Mouse (Mus musculus): Measurements from ENCODE around the gene Trmt1. TPM values are rescaled to one million over a fixed set of nuclear protein-coding genes. Genes with fewer than 3 reads are reported as not detected.

Trmt1 gene
- total and polyA plus RNA-seq, 2 experiments = 20.7 to 58.6 TPM

DNA sequence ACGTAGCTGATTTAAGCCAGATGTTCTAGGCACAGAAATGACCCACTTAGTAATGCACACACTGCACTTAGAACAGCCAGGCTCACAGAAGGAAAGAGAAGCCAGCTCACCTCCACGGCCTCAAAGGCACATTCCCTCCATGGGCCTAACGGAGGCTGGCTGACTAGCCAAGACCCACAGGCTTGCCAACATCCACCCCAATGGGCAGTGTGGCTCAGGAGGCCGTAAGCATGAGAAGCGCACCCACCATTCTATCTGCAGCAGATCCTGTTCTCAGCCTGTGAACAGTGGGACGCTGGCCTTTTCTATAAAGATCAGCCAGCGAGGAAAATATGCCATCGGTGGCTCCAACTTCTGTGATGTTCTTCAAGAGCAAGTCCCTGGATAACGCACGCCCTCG, 30.7 kb downstream of the Trmt1 start:
- Histone ChIP-seq H3K79me2 (ENCODE audit: control insufficient read depth, insufficient read depth, low read length) (no peaks in the 10 kb centered on the region), H3K27me3 (ENCODE audit: control insufficient read depth, insufficient read depth, low read length) (no peaks in the 10 kb centered on the region), H3K9ac (ENCODE audit: low read depth, low read length) (peak overlapping the region; percentile 17; the same call in 1 of the 2 replicates), H3K4me3 (ENCODE audit: insufficient read depth, low read depth, low read length) (no peak overlapping the region), H3K4me1 (ENCODE audit: control insufficient read depth, insufficient read depth, low read length) (peaks cover 15% of the 10 kb centered on the region), H3K27ac (replicated peaks; ENCODE audit: insufficient read depth, low read depth, low read length) (no peak overlapping the region), H3K36me3 (ENCODE audit: control insufficient read depth, insufficient read depth, low read length) (peaks cover 6% of the 10 kb centered on the region; the same call in 1 of the 2 replicates)
- no peak for DNase-seq (ENCODE audit: extremely low read depth, low read depth, low spot score)
- TF ChIP-seq CTCF (IDR thresholded peaks at IDR 0.05; ENCODE audit: low read depth, low read length) = no peak
- no peak for TF ChIP-seq POLR2A (IDR thresholded peaks at IDR 0.05; ENCODE audit: extremely low read depth, insufficient read depth, low read length)
- WGBS = 93% methylated on average over 11 of the region's 11 CpGs

DNA sequence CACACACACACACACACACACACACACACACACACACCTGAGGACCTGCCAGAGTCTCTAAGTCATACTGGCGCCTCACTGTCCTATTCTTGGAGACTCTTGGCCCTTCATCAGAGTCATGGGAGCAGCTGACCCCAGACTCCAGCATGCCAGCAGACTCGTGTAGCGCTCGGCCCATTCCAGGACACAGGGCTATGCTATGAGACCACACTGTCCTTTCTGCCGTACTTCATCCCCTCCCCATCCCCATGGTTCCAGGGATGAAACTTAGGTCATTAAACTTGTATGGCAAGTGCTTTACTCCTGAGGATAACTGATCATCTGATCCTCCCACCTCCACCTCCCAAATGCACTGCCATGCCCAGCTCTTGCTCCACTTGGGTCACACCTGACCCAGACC, 32.4 kb downstream of the Trmt1 start:
- 89% methylated on average over 5 of the region's 5 CpGs for WGBS
- H3K4me1 ChIP-seq (ENCODE audit: control insufficient read depth, insufficient read depth, low read length) = peaks cover 15% of the 10 kb centered on the region
- H3K9ac ChIP-seq (ENCODE audit: low read depth, low read length) = no peak overlapping the region
- DNase-seq (ENCODE audit: extremely low read depth, low read depth, low spot score) = no peak
- TF ChIP-seq POLR2A (IDR thresholded peaks at IDR 0.05; ENCODE audit: extremely low read depth, insufficient read depth, low read length) (no peak), CTCF (IDR thresholded peaks at IDR 0.05; ENCODE audit: low read depth, low read length) (no peak)
- peaks cover 7% of the 10 kb centered on the region; the same call in 1 of the 2 replicates for H3K36me3 ChIP-seq (ENCODE audit: control insufficient read depth, insufficient read depth, low read length)
- H3K4me3 ChIP-seq (ENCODE audit: insufficient read depth, low read depth, low read length) = no peak overlapping the region
- H3K79me2 ChIP-seq (ENCODE audit: control insufficient read depth, insufficient read depth, low read length) = no peaks in the 10 kb centered on the region
- H3K27me3 ChIP-seq (ENCODE audit: control insufficient read depth, insufficient read depth, low read length) = no peaks in the 10 kb centered on the region
- H3K27ac ChIP-seq (replicated peaks; ENCODE audit: insufficient read depth, low read depth, low read length) = no peak overlapping the region

DNA sequence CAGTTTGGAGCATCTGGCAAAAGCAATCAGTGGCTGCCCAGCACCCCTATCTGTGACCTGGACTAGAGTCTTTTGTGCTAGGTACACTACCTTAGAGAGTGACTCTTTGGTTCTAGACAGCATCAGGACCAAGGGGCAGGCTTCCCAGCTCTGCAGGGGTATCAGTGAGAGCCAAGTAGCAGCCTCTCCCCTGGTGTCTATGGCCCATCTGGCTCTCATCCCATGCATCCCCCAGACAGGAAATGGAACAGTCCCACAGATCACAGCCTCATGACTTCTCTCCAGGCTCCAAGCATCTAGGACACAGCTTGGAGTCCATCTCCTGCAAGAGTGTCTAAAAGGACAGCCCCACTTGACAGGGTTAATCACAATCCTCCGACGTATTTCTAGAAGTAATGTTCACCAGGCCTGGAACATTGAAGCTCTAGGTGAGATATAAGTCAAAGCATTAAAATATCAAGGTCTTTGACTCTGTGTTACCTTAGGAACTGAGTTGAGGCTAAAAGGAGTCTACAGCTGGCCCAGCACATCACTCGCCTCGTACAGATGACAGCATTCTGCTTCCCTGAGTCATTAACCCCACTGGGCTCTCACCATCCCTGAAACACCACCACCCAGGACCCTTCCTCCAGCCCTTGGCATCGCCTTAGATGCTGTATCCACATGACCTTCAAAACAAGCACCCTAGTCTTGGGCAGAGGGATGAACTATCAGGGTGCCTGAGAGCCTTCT, 33.0 kb downstream of the Trmt1 start:
- Histone ChIP-seq H3K4me1 (ENCODE audit: control insufficient read depth, insufficient read depth, low read length) (peaks cover 19% of the 10 kb centered on the region), H3K27me3 (ENCODE audit: control insufficient read depth, insufficient read depth, low read length) (no peaks in the 10 kb centered on the region), H3K27ac (replicated peaks; ENCODE audit: insufficient read depth, low read depth, low read length) (no peak overlapping the region), H3K9ac (ENCODE audit: low read depth, low read length) (no peak overlapping the region), H3K79me2 (ENCODE audit: control insufficient read depth, insufficient read depth, low read length) (no peaks in the 10 kb centered on the region), H3K36me3 (ENCODE audit: control insufficient read depth, insufficient read depth, low read length) (peaks cover 7% of the 10 kb centered on the region; the same call in 1 of the 2 replicates), H3K4me3 (ENCODE audit: insufficient read depth, low read depth, low read length) (no peak overlapping the region)
- DNase-seq (ENCODE audit: extremely low read depth, low read depth, low spot score) = no peak
- 89% methylated on average over 5 of the region's 5 CpGs for WGBS
- TF ChIP-seq CTCF (IDR thresholded peaks at IDR 0.05; ENCODE audit: low read depth, low read length) (no peak), POLR2A (IDR thresholded peaks at IDR 0.05; ENCODE audit: extremely low read depth, insufficient read depth, low read length) (no peak)

DNA sequence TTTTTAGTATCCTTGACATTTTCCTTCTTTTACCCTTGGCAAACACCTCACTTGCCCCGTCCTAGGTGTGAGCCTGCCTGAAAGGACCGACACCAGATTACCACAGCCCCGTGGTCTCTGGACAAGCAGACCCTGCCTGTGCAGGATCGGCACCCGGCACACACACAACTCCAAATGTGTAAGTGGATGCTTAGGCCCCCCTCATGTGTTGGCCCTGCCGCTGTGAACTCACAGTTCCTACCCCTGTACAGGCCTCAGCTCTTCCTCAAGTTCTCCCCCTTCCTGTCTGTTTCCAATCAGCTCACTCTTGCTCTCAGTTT, 36.4 kb downstream of the Trmt1 start:
- peak overlapping the region; percentile 91 for H3K27ac ChIP-seq (replicated peaks; ENCODE audit: insufficient read depth, low read depth, low read length)
- no peak overlapping the region for H3K9ac ChIP-seq (ENCODE audit: low read depth, low read length)
- H3K79me2 ChIP-seq (ENCODE audit: control insufficient read depth, insufficient read depth, low read length) = no peaks in the 10 kb centered on the region
- H3K4me1 ChIP-seq (ENCODE audit: control insufficient read depth, insufficient read depth, low read length) = peaks cover 38% of the 10 kb centered on the region
- DNase-seq (ENCODE audit: extremely low read depth, low read depth, low spot score) = no peak
- peaks cover 7% of the 10 kb centered on the region; the same call in 1 of the 2 replicates for H3K36me3 ChIP-seq (ENCODE audit: control insufficient read depth, insufficient read depth, low read length)
- no peaks in the 10 kb centered on the region for H3K27me3 ChIP-seq (ENCODE audit: control insufficient read depth, insufficient read depth, low read length)
- no peak overlapping the region for H3K4me3 ChIP-seq (ENCODE audit: insufficient read depth, low read depth, low read length)
- no peak for TF ChIP-seq POLR2A (IDR thresholded peaks at IDR 0.05; ENCODE audit: extremely low read depth, insufficient read depth, low read length)
- TF ChIP-seq CTCF (IDR thresholded peaks at IDR 0.05; ENCODE audit: low read depth, low read length) = no peak
- 79% methylated on average over 6 of the region's 6 CpGs for WGBS

DNA sequence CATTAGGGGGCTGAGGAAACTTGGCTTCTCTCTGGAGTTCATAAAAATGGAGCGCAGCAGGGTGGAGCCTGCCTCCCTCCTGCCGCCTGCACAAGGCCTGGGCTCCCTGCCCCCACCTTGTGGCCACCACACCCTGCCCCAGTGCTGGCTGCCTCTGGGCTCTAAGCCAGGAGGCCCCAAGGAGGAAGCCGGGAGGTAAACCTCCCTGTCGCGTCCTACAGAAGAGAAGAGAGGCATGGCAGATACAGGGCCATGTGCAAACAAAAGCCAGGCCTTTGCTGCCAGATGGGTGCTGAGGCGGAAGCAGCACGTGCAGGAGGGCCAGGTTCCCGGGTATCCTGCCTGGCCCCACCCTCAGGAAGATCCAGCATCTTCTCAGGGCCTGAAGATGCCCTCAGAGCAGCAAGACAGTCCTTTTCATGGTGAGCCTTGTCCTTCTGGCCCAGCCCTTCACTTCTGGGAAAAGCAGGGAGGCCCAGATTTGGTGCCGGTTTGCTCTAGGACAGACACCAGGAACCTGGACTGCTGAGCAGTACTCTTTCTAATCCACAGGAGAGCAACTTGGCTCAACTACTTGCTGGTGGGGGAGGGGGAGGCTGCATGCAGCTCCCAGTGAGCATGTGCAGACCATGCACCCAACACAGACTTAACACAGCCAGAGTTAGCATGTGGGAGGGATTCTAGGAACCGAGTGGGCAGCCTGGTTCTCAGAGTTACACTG, 36.9 kb downstream of the Trmt1 start, which contains the start of gene G430095P16Rik:
G430095P16Rik (plus strand) TSS at position 158 of the 721 bp plus-strand sequence.
- Histone ChIP-seq H3K27ac (replicated peaks; ENCODE audit: insufficient read depth, low read depth, low read length) (peak within 1 kb of the TSS; percentile 91), H3K9ac (ENCODE audit: low read depth, low read length) (peak within 1 kb of the TSS; percentile 22), H3K36me3 (ENCODE audit: control insufficient read depth, insufficient read depth, low read length) (peaks cover 6% of the 10 kb centered on the region; the same call in 1 of the 2 replicates), H3K4me3 (ENCODE audit: insufficient read depth, low read depth, low read length) (no peak within 1 kb of the TSS), H3K79me2 (ENCODE audit: control insufficient read depth, insufficient read depth, low read length) (no peaks in the 10 kb centered on the region), H3K4me1 (ENCODE audit: control insufficient read depth, insufficient read depth, low read length) (peaks cover 38% of the 10 kb centered on the region), H3K27me3 (ENCODE audit: control insufficient read depth, insufficient read depth, low read length) (no peaks in the 10 kb centered on the region)
- TF ChIP-seq POLR2A (IDR thresholded peaks at IDR 0.05; ENCODE audit: extremely low read depth, insufficient read depth, low read length) (no peak), CTCF (IDR thresholded peaks at IDR 0.05; ENCODE audit: low read depth, low read length) (0 out of 2 replicates have a peak, but pooled peaks have one; percentile 13)
- 22% methylated on average over 10 of the region's 10 CpGs for WGBS
- peak; percentile 75 for DNase-seq (ENCODE audit: extremely low read depth, low read depth, low spot score)
